Mouse (Mus musculus): ENCODE measurements around the gene Gm8773. TPM values are rescaled to one million over a fixed set of nuclear protein-coding genes. Genes with fewer than 3 reads are reported as not detected.

Gm8773 gene
- polyA plus RNA-seq, 1 experiment: 0.35 TPM

- H3K4me3 ChIP-seq (ENCODE audit: insufficient read depth, low read length): no peak overlapping the region
- H3K27ac ChIP-seq (ENCODE audit: insufficient read depth, low read length): no peak overlapping the region
- H3K4me1 ChIP-seq (ENCODE audit: control insufficient read depth, insufficient read depth, low read length): no peaks in the 10 kb centered on the region
- no peak for TF ChIP-seq CTCF (IDR thresholded peaks at IDR 0.05; ENCODE audit: extremely low read depth, insufficient read depth, low read length)
- TF ChIP-seq POLR2A (IDR thresholded peaks at IDR 0.05; ENCODE audit: extremely low read depth, insufficient read depth, low read length): no peak
Observed at GRCm38 (mm10) chr5:5562435-5562834, 11.2 kb upstream of the Gm8773 start.

- no peak overlapping the region for H3K4me3 ChIP-seq (ENCODE audit: insufficient read depth, low read length)
- TF ChIP-seq POLR2A (IDR thresholded peaks at IDR 0.05; ENCODE audit: extremely low read depth, insufficient read depth, low read length): no peak
- H3K4me1 ChIP-seq (ENCODE audit: control insufficient read depth, insufficient read depth, low read length): no peaks in the 10 kb centered on the region
- H3K27ac ChIP-seq (ENCODE audit: insufficient read depth, low read length): no peak overlapping the region
Observed at GRCm38 (mm10) chr5:5587686-5588085, 14.1 kb downstream of the Gm8773 start.

GRCm38 (mm10) chr5:5610540-5610939 lies 36.9 kb downstream of the Gm8773 start:
- no peak overlapping the region for H3K27ac ChIP-seq (ENCODE audit: insufficient read depth, low read length)
- no peak overlapping the region for H3K4me3 ChIP-seq (ENCODE audit: insufficient read depth, low read length)
- H3K4me1 ChIP-seq (ENCODE audit: control insufficient read depth, insufficient read depth, low read length): no peaks in the 10 kb centered on the region
- TF ChIP-seq CTCF (IDR thresholded peaks at IDR 0.05; ENCODE audit: extremely low read depth, insufficient read depth, low read length) (no peak), POLR2A (IDR thresholded peaks at IDR 0.05; ENCODE audit: extremely low read depth, insufficient read depth, low read length) (no peak)

GRCm38 (mm10) chr5:5618329-5618728 lies 44.7 kb downstream of the Gm8773 start:
- no peak overlapping the region for H3K4me3 ChIP-seq (ENCODE audit: insufficient read depth, low read length)
- no peaks in the 10 kb centered on the region for H3K4me1 ChIP-seq (ENCODE audit: control insufficient read depth, insufficient read depth, low read length)
- H3K27ac ChIP-seq (ENCODE audit: insufficient read depth, low read length): no peak overlapping the region
- TF ChIP-seq CTCF (IDR thresholded peaks at IDR 0.05; ENCODE audit: extremely low read depth, insufficient read depth, low read length) (no peak), POLR2A (IDR thresholded peaks at IDR 0.05; ENCODE audit: extremely low read depth, insufficient read depth, low read length) (no peak)

GRCm38 (mm10) chr5:5625491-5625890 lies 51.9 kb downstream of the Gm8773 start:
- no peaks in the 10 kb centered on the region for H3K4me1 ChIP-seq (ENCODE audit: control insufficient read depth, insufficient read depth, low read length)
- no peak overlapping the region for H3K27ac ChIP-seq (ENCODE audit: insufficient read depth, low read length)
- H3K4me3 ChIP-seq (ENCODE audit: insufficient read depth, low read length): no peak overlapping the region
- TF ChIP-seq POLR2A (IDR thresholded peaks at IDR 0.05; ENCODE audit: extremely low read depth, insufficient read depth, low read length) (no peak), CTCF (IDR thresholded peaks at IDR 0.05; ENCODE audit: extremely low read depth, insufficient read depth, low read length) (no peak)

Other genes with a start within 250 kb of the Gm8773 start
- gene Cdk14, start 153.5 kb upstream of the Gm8773 start, polyA plus RNA-seq (2012; rRNA removed): 82.5 and 89.5 TPM in 2 replicates
- 0.19 and 0.32 TPM in 2 replicates for gene 1700015F17Rik, start 94.7 kb upstream of the Gm8773 start, polyA plus RNA-seq (2012; rRNA removed)
- gene Cldn12, start 58.8 kb upstream of the Gm8773 start, polyA plus RNA-seq (2012; rRNA removed): 38.0 and 38.1 TPM in 2 replicates
- gene Gtpbp10, start 14.3 kb upstream of the Gm8773 start, polyA plus RNA-seq (2012; rRNA removed): 8.2 and 8.7 TPM in 2 replicates
- gene Cfap69, start 90.4 kb downstream of the Gm8773 start, polyA plus RNA-seq (2012; rRNA removed): 15.6 and 16.8 TPM in 2 replicates
- gene Steap2, start 120.8 kb downstream of the Gm8773 start, polyA plus RNA-seq (2012; rRNA removed): 4.8 and 5.0 TPM in 2 replicates
- 0.26 and 0.31 TPM in 2 replicates for gene Steap1, start 175.5 kb downstream of the Gm8773 start, polyA plus RNA-seq (2012; rRNA removed)